Mouse (Mus musculus) 3T3-L1 (cell line): Measurements from ENCODE around the gene Traf3.

ENCODE experiments used
- DNase-seq: peaks from one replicate; pipeline ENCODE4 v3.0.0-alpha.2; 2015; ENCODE audit warnings: low read depth, low spot score

Gene Traf3

DNA sequence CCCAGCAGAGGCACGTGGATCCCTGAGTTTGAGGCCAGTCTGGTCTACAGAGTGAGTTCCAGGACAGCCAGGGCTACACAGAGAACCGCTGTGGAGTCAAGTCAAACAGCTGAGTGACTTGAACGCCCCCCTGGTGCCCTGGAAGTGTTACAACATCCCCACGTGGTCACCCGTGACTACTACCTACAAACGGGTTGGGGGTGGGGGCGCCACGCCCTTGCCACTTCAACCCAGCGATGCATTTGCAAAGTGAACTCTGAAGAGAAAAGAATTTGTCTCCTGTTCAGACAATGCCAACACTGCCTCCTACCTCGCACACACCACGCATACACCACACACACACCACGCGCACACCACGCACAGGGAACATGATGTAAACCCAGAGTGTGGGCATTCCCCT lies 143.8 kb downstream of the Traf3 start:
- no peak for DNase-seq

DNA sequence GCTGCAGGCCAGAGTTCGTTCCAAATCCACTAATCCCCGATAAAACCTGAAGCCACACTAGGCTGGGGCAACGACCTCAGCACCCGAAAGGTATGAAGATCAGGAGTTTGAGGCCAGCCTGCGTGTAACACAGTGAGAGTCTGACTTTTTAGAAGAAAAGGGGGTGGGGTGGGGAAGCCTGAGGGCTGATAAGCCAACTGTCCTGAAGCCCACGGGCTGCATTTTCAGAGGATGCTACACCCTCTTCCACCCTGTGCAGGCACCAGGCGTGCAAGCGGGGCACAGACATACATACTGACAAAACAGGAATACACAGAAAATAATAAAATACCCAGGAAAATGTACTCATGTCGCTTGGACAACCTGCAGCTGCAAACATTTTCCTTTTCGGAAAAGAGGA lies 145.6 kb downstream of the Traf3 start:
- DNase-seq, result no peak

DNA sequence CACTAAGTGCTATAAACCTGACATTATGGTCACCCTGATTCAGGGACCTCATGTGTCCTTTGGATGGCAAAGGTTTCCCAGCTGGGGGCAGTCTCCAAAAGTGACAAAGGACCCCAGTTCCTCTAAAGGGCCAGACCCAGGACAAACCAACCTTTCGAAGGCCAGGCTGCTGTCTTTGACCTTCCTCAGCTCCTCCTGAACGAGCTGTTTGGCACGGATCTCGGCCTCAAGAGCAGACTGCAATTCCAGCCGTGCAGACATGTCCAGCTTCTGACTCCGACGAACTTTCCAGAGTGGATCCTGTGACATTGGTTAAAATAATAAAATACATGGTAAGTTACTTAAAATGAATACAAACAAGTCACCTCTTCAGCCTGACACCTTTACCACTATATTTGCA lies 148.1 kb downstream of the Traf3 start:
- DNase-seq, result no peak
